Mouse (Mus musculus) T-cell, adult 2 months (primary cell): ENCODE measurements at regions not wholly inside any gene's neighbourhood (a gene's known extent, or its start where the extent isn't known, plus 50 kb on each side); places are given as distances from the start of the nearest gene placed in this dataset.

Experiments
- DNase-seq: peaks from one replicate; pipeline ENCODE4 v3.0.0; 2022; ENCODE audit warnings: low spot score

DNA sequence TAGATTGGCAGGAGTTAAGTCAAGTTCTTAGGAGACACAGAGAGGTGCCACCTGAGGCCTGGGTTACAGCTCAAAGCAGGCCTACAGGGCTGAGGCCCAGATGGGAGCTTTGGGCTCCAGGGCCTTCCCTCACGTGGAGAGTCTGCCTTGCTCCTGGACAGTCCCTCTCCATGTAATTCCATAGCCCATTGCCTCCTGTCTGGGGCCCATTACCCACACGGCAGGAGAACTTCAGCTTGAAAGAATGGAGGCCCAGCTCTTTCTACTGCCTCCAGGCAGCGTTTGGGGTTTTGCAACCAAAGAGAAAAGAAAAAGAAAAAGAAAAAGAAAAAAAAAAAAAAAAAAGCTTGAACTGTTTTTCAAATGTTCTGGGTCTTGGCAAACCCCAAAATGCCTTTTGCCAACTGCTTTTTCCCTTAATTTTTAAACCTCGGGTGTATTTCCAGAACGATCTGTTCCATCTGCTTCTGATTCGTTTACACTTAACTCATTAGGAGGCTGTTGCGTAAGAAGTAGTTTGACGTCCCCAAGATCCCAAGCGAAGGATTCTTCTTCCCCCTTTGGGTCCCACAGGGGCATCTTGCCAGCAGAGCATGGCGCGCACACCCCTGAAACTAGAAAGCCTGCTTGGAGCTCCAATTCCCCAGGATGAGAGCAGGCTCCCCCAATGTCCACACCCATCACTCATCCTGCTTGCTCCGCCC lies 165.4 kb upstream of the Zfp703 start:
- DNase-seq = no peak

DNA sequence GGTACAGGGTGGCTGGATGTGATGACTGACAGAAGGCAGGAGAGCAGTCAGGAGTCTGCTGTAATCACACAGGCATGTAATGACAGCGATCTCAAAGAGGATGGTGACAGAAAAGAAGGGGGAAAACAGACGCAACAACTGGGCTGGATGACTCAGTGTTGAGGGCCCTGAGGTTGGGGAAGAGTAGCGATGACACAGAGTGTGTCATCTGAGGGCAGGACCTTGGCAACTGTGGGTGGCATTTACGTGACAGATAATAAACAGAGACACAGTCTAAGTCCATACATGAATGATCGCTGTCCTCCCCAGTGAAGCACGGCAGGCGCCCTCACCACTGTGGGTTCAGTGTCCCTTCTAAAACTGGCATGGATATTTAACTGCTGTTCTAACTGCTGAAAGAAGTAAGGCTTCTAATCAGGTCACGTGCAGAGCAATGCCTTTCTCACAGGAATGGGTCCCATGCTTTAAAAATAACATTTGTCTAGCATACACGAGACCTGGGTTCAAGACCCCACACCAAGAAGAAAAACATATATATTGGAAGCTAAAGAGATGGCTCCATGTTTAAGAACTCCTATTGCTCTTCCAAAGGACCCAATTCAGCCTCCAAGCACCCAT lies 163.8 kb upstream of the Zfp703 start:
- no peak for DNase-seq

DNA sequence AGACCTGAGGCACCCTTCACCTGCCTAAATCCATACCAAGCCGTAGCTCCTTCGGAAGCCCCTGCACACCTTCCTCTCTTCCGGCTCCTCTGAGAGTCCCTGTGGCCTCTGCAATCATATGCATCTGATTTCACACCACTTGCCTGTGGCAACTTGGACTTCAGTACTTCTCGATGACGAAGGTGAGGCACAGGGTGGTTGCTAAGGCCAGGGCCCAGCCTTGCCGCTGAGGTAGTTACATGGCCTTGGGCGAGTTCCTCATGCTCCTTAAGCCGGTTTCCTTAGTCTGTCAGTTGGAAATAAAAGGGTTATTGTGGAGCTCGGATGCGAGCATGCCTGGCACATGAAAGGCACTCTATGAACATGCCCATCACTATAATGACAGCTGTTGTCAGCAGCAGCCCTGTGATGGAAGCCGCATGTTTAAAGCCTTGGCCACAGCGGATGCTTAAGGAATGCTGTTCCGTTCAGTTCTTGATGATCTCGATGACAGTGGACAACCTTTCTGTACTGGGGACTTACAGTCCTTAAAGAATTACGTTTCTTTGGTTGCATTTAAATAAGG lies 162.0 kb upstream of the Zfp703 start:
- no peak for DNase-seq

DNA sequence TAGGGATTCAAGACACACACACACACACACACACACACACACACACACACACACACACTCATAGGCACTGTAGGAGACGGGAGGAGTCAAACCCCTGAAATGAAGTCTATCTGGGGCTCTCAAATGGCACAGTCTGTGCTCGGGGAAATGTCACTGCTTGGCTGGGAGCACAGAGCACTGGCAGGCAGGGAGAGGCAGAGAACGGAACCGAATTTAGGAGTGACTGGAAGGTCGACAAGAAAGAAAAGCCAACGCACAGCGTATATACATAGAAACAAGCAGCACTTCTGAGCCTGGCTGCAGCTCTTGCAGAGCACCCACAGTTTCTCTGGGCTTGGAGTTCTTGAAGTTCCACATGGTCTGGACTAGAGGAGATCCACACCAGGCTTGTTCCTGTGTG lies 160.1 kb upstream of the Zfp703 start:
- DNase-seq = no peak

DNA sequence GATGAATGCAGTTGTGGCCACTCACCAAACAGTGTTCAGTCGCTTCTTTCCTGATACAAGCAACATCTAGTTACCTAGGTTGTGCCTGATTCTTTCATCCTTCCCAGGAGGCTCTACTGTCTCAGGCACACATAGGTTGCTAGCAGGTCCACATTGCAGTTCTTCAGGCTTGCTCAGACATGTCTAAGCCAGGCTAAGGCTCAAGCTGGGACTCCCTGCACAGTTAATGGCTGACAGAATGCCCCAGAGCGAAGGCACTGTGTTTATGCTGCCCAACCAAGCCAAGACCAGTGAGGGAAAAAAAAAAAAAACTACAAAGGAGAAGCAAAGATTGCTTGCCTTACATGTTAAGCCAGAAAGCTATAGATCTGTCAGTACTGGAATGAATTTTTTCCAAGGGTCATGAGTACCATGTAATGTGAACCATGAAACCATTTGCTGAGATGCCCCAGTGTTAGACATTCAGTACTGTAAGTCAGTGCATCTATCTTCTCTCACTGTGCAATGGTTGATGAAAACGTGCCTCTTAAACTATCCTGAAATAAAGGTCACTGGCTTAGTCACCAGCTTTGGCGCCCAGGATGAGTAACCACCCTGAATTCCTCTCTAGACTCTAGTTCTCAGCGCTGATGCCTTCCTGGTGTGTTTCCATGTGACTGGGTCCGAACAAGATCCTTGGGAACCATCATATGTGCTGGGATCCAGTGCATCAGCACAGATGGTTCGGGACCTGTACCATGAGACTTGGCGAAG lies 152.8 kb upstream of the Zfp703 start:
- DNase-seq = no peak

DNA sequence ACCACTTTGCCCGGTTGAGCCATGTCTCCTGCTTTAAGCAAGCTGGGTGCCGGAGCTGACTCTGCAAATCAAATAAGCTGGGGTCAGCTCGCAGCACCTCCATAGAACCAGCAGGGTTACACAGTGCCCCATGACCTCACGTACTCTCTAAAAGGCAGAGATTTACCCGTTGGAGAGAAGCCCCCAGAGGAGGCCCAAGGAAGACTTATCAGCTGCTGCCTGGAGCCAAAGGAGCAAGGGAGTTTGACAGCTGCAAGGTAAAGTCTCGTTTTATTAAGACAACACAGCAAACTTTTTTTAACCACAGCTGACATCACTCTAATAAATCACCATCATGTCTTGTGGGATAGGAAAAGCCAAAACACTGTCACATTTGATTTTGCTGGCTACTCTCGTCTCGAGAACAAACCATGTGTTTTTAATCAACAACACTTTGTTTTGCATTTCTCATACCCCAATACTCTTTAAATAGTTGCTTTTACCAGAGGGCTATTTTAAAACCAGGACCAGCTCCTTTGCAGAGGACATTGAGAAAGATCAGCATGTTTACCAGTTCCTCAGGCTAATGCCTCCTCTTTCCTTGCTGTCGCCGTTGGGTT lies 148.7 kb upstream of the Zfp703 start:
- no peak for DNase-seq

DNA sequence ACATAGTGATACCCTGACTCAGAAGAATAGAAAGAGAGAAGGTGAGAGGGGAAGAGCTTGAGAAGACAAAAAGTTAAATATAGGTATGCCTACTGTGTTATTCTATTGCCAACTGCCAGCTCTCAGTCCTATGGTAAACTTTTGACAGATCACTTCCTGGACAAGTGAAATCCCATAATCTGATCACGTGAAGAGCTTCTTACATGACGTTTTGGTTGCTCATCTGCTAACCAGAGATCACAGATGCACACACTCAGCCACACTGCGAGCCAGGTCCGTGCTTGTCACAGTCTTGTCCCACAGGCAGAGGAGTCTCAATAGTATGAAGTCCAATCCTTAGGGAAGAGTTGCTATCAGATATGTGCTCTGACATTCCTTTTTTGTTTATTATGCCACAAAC lies 147.8 kb upstream of the Zfp703 start:
- DNase-seq = no peak

DNA sequence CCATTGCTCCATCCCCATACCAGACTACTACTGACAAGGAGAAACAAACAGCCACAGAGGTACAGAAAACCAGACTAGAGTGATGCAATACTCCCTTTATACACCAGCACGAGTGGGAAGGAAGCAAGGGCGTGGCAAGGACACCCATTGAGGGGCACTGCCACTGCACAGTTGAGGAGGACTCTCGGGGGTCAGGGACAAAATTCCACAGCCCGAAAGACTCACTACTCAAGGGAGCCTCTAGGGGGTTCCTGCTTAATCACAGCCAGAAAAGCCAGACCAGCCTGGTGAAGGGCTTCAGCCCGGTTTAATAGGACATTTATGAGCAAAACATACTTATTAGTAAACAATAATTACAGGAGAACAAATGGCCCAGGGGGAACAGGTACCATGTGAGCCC lies 146.0 kb upstream of the Zfp703 start:
- DNase-seq = no peak

DNA sequence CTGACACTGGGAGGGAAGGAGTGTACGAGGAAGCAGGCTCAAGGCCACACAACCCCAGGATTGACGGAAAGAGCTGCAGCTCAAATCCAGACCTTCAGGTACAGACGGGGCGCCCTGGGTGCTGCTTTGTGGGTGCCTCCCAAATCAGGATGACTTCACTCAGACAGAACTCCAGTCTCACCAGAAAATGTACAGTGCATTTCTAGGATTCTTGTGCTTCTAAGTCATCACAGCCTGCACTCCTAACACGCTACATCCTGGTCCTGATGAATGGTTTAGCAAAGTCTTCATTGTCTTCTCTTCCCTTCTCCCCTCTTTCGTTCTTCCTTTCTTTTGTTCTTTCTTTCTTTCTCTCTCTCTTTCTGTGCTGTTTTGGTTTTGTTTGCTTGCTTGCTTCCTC lies 145.3 kb upstream of the Zfp703 start:
- DNase-seq = no peak

DNA sequence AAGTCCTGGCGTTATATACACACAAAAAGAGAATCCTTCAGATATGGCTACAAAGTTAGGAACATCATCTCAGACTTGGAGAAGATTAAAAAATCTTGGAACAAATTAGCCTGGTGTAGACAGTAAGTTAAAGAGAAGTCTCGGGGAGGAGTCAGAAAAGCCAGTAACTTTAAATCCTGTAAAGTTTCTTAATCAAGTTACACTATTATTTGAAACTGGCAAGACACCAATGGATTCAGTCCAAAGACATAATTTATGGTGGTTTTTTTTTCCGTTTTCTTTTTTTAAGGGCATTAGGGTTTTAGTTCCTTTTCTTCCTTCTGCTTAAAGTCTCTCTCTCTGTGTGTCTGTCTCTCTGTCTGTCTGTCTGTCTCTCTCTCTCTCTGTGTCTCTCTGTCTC lies 144.6 kb upstream of the Zfp703 start:
- DNase-seq = no peak

DNA sequence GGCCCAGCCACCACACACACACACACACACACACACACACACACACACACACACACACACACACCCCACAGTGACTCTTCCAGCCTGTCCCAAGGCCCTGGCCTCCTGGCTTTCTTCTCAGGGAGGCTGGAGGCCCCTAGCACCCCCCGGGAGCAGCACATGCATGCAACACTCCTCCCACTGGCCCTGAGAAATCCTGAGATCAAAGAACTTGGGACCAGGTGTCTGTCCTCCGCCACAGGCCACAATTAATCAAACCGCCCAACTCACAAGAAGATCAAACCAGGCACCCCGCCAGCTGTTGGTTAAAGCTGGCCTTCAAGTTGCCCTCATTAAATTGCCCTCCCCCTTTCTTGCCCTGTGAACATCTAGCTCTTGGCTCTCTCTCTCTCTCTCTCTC lies 143.8 kb upstream of the Zfp703 start:
- DNase-seq = no peak

DNA sequence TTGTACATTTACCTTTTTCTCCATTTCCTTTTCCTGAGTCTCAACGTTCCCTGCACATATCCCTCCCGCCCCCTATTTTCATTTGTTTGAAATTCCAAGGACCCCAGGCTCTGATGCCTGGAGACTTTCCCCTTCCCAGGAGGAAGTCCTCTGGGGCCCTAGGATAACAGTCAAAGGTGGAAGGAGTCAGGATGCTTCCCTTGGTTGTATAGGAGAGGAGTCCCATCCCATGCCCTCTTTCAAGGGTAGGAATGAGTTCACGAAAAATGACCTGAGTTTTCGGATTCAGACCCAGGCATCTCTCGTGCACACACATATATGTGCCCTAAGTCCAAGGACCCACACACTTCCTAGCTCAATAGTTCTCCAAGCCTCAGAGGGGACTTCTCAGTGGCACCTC lies 143.3 kb upstream of the Zfp703 start:
- no peak for DNase-seq

DNA sequence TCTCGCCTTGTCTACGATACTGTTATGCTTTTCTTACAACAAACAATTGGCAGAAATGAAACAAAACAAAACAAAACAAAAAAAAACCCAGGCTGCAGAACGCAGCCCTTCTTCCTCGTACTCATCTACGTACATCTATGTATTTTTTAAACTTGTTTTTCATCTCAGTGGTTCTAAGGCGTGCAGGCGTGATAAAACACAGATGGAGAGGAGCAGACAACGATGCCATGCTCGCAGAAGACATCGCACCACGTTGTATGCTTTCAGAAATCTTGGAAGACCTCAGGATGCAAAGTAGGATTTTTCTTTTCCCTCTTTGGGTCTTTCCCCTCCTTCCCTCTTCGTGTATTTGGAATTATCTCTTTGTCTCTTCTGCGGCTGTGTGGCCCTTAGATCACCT lies 142.5 kb upstream of the Zfp703 start:
- DNase-seq = no peak

DNA sequence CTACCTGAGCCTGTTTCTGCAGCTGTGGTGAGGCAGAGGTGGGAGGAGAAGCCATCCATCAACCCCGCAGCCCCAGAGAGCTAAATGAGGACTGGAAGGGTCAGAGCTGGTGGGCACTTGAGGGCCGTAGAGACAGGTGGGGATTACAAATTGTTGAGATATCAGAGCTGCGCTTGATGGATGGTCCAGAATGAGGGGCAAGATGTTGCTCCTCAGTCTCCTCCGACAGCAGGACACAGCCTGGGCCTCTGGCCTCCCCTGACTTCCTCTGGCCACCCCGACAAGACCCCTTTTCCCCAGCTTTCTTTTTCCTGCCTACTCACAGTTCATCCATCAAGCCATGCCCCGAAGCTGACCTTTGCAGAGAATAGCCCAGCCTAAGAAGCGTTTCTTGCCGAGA lies 142.0 kb upstream of the Zfp703 start:
- no peak for DNase-seq

DNA sequence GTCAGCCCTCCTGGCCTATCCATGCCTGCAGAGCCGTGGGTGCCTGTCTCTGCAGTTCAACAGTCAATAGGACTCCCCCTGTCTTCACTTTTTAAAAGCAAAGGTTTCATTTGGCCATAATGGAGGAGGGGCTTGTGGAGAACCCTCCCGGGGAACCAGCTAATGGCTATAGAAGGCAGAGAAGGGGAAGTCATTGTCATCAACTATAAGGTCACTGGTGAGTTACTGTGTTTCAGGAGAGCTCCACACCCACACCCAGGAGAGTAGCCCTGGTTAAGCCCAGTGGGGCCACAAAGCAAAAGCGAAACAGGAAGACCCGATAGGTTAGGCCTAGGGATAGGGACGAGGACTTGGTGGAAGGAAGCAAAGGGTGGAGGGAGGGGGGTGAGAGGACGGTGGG lies 141.5 kb upstream of the Zfp703 start:
- no peak for DNase-seq

DNA sequence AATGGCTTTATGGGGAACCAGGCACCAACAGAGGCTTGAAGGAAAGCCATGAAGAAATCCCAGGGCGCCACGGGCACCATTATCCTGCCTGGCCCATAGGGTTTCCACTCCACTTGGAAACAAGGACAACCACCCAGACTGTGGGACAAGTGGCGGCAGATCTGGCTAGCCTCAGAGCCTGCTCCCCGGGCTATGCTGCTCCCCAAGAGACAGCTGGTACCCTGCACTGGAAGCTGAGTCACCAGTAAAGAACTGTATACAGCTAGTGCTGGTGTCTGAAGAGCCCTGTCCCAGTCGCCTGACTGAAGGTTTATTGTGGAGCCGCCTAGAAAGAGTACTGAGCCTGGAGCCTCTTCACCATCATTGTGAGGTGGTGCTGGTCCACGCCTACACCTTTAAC lies 140.6 kb upstream of the Zfp703 start:
- DNase-seq = no peak

DNA sequence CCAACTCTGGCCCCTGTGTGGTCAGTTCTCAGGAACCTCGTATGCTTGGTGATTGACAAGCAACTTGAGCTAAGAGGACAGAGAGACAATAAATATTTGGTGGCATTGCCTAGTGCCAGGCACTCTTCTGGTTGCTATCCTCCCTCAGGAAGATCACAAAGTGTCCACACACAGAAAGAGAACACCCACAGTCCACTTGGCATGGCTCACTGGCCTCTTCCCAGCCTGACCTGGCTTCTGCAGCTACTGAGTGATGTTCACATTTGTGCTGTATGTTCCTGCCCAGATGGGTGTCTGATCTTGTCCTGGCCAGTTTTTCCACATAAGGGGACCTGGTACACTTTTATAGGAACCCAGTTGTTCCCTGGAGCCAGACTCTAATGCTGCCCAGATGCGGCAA lies 136.8 kb upstream of the Zfp703 start:
- no peak for DNase-seq

DNA sequence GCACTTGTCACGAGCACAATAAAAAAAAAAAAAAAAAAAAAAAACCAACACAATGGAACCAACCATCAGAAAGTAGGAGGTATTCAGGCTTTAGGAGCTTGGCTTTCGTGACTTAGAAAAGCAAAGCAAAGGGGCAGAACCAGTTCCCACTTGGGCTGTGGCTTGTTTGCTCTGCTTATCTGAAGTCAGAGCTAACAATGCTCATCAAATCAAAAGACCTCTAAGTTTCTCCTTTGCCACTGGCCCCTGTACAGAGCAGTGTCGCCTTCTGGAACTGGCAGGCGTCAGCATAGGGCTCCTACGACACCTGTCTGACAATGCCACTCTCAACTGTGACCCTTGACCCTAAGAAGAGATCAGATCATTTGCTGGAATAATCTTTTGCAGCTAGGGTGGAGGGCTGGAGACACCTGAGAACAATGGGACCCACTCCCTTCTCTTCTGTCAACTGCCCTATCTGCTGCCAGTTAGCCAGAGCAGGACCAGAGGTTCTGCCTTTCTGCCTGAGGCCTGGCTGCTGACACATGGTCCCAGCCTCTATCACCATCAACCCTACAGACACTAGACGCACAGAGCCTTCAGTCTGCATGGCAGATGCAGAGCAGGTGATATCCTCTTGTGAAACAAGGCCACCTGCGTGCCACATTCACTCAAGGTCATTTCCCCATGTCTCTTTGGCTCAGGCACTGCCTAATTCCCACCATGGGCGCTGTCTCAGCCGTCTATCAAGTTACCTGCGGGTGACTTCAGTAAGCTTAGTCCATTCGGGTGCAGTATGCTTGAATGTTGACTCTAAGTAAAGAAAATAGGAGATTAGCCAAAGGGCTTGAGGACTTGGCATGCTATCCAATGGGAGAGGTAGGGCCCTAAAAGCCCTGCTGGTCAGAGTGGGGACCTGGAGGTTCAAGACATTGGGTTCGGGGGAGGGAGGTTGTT lies 136.1 kb upstream of the Zfp703 start:
- DNase-seq = no peak

DNA sequence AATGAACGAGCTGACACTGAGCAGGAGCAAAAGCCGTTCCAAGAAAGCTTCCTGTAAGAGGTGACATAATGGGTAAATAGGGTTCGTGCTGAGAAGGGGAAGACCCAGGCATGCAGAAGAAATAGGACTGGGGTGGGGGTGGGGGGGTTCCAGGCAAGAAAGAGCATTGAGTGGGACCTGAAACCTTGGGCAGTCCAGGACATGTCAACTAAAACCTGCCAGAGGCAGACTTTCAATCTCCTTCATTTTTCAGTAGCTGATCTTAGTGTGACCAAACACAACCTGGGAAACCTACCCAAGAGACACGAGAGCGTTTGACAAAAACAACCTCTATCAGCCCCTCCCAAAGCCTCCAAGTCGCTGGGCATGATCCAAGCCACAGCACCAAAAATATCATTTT lies 133.4 kb upstream of the Zfp703 start:
- no peak for DNase-seq

DNA sequence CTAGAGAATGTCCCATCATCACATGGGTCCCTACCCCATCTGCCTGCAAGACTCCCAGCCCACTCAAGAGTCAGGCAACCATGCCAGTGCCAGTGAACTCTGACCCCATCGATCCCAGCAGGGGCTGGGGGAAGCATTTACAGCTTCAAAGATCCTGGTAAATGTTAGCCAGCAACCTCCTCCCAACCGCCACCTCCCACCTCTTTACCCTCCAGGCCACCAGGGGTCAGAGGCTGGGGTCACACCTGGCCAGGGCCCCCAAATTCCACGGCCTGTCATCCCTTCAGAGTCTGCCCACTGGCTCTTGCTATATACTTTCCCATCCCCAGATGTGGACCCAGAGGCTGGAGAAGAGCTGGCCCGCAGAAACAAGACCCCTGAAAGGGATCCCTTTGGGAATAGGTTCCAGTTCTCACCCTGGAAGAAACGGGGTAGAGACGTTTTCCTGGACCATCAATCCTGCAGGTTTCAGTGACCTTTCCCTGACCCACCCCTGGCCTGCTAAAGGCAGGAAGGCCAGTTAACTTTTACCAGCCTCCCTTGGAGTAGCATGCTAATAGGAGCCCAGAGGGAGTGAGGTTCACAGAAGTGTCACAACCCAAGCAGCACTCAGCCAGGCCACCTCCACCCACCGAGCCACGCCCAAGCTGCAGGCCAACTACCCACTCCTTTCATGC lies 132.9 kb upstream of the Zfp703 start:
- no peak for DNase-seq

DNA sequence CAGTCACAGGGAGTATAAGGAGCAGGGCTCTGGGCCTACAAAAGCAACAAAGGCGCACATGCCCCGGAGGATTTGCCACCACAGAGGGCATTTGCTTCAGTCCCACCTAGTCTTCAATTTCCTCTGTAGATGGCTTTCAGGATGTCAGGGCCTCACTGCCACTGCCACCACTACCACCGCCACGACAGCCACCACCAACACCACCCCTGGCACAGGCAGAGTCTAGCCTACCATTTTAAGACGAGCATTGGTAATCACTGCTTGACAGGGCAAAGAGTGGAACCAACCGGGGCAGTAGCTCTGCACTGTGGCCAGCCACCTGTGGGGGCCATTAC lies 132.3 kb upstream of the Zfp703 start:
- no peak for DNase-seq
